Mouse (Mus musculus) thymus, adult 2 months (tissue): Measurements from ENCODE around the gene Ift88. TPM values are rescaled to one million over a fixed set of nuclear protein-coding genes. Genes with fewer than 3 reads are reported as not detected.

Experiments used
- DNase-seq: peaks from one replicate; pipeline ENCODE4 v3.0.0; 2021
- H3K27ac ChIP-seq: fragments of 200-500 bp; 2 replicates; pipeline ENCODE4 v1.5.1; 2012; ENCODE audit warnings: low read length, control low read depth; ENCODE audit not compliant: control insufficient read depth, insufficient read depth
- H3K27me3 ChIP-seq: fragments of 200-500 bp; 2 replicates; pipeline ENCODE4 v1.6.1; 2012; ENCODE audit warnings: mild to moderate bottlenecking, low read length, moderate library complexity, mixed read lengths; ENCODE audit not compliant: control insufficient read depth, insufficient read depth
- H3K36me3 ChIP-seq: fragments of 200-500 bp; 2 replicates; pipeline ENCODE4 v1.6.1; 2012; ENCODE audit warnings: mild to moderate bottlenecking, low read length, moderate library complexity; ENCODE audit not compliant: control insufficient read depth, insufficient read depth
- H3K4me1 ChIP-seq: fragments of 200-500 bp; replicated peaks from 2 replicates; pipeline ENCODE4 v1.6.1; 2012; ENCODE audit warnings: low read length; ENCODE audit not compliant: control insufficient read depth, insufficient read depth
- H3K4me3 ChIP-seq: fragments of 200-500 bp; 2 replicates; pipeline ENCODE4 v1.5.1; 2012; ENCODE audit warnings: mild to moderate bottlenecking, low read length, control low read depth, moderate library complexity; ENCODE audit not compliant: control insufficient read depth, insufficient read depth
- CTCF ChIP-seq: fragments of 200-500 bp; IDR thresholded peaks from 2 replicates; pipeline ENCODE4 v1.5.1; 2012; ENCODE audit warnings: mild to moderate bottlenecking, control low read depth, low read length, moderate library complexity, borderline replicate concordance; ENCODE audit not compliant: control insufficient read depth, poor library complexity, insufficient read depth; ENCODE audit errors: extremely low read depth
- POLR2A ChIP-seq: fragments of 200-500 bp; IDR thresholded peaks from 2 replicates; pipeline ENCODE4 v1.6.1; 2012; ENCODE audit warnings: mild to moderate bottlenecking, low read length, control low read depth, moderate library complexity; ENCODE audit not compliant: control insufficient read depth, poor library complexity, insufficient read depth; ENCODE audit errors: extremely low read depth
- WGBS: fragments of 180-500 bp; shearing (Covaris S2); methylation state at CpG from one replicate; pipeline ENCODE4 v1.1.7; 2018; 5-methylcytosine and 5-hydroxymethylcytosine counted together
- polyA plus RNA-seq: library from polyadenylated mRNA; depleted of rRNA; stranded (reverse); fragments of >200 nt; gene quantifications from 2 replicates; pipeline ENCODE4 v1.2.3, GENCODE M21; 2012; rRNA removed

Ift88 gene
- polyA plus RNA-seq, 1 experiment = 4.3 TPM

GRCm38 (mm10) chr14:57552945-57553344 is 129.1 kb downstream of the Ift88 start:
- Histone ChIP-seq H3K27me3 (no peaks in the 10 kb centered on the region), H3K4me1 (no peaks in the 10 kb centered on the region), H3K36me3 (peaks cover 8% of the 10 kb centered on the region), H3K27ac (no peak overlapping the region), H3K4me3 (no peak overlapping the region)
- TF ChIP-seq CTCF (no peak), POLR2A (no peak)
- no peak for DNase-seq

- no peak for DNase-seq
- no peak for TF ChIP-seq POLR2A
- TF ChIP-seq CTCF = no peak
- Histone ChIP-seq H3K4me1 (no peaks in the 10 kb centered on the region), H3K36me3 (peaks cover 8% of the 10 kb centered on the region), H3K27ac (no peak overlapping the region), H3K27me3 (no peaks in the 10 kb centered on the region), H3K4me3 (no peak overlapping the region)
- WGBS = 95% methylated on average over 5 of the region's 5 CpGs
Observed at GRCm38 (mm10) chr14:57554434-57554833, 130.6 kb downstream of the Ift88 start.

- 96% methylated on average over 7 of the region's 7 CpGs for WGBS
- TF ChIP-seq POLR2A (no peak), CTCF (no peak)
- no peak overlapping the region for H3K4me3 ChIP-seq
- no peak overlapping the region for H3K27ac ChIP-seq
- no peaks in the 10 kb centered on the region for H3K4me1 ChIP-seq
- no peaks in the 10 kb centered on the region for H3K36me3 ChIP-seq
- DNase-seq = no peak
- no peaks in the 10 kb centered on the region for H3K27me3 ChIP-seq
Observed at GRCm38 (mm10) chr14:57555471-57556070, 131.7 kb downstream of the Ift88 start.

GRCm38 (mm10) chr14:57556922-57557321 is 133.1 kb downstream of the Ift88 start:
- H3K27me3 ChIP-seq = no peaks in the 10 kb centered on the region
- no peak for DNase-seq
- no peak for TF ChIP-seq CTCF
- no peak for TF ChIP-seq POLR2A
- no peak overlapping the region for H3K27ac ChIP-seq
- H3K4me1 ChIP-seq = no peaks in the 10 kb centered on the region
- 95% methylated on average over 1 of the region's 1 CpGs for WGBS
- H3K36me3 ChIP-seq = no peaks in the 10 kb centered on the region
- no peak overlapping the region for H3K4me3 ChIP-seq

DNA sequence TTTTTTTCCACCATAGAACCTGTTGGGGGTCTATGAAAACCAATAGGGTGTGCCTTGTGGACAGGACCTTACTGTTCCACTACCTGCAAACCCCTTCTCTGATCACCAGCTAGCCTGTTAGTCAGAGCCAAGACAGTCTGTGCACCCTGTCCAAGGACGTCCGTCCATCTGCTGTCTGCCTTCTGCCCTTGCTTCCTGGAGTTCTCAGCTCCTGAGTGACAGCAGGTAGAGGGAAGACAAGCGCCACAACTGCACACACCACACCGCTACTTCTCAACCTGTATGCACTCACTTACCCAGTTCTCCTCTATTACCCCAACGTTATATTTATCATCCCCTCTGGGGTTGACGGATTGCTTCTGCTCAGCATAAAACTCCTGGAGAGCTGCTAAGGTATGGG is 141.8 kb downstream of the Ift88 start:
- peaks cover 3% of the 10 kb centered on the region; the same call in 1 of the 2 replicates for H3K36me3 ChIP-seq
- no peak for TF ChIP-seq CTCF
- TF ChIP-seq POLR2A = no peak
- no peak overlapping the region for H3K27ac ChIP-seq
- H3K4me1 ChIP-seq = no peaks in the 10 kb centered on the region; the same call in 1 of the 2 replicates
- H3K27me3 ChIP-seq = no peaks in the 10 kb centered on the region
- no peak overlapping the region for H3K4me3 ChIP-seq
- 96% methylated on average over 6 of the region's 6 CpGs for WGBS
- no peak for DNase-seq

Other genes starting within 250 kb of the Ift88 start
- gene Cryl1, start 25.5 kb upstream of the Ift88 start, polyA plus RNA-seq = 33.3 and 40.1 TPM in 2 replicates
- gene Il17d, start 100.7 kb downstream of the Ift88 start, polyA plus RNA-seq = 3.1 and 4.3 TPM in 2 replicates
- gene Eef1akmt1, start 147.6 kb downstream of the Ift88 start, polyA plus RNA-seq = 20.6 and 24.0 TPM in 2 replicates
- gene Xpo4, start 241.4 kb downstream of the Ift88 start, polyA plus RNA-seq = 5.9 and 6.9 TPM in 2 replicates